In genomic region chr11:4865645-4866251, GRCm38 (mm10) we compare ENCODE assay signal across 9 mouse cellular contexts. TPM values are rescaled to one million over a fixed set of nuclear protein-coding genes. Genes with fewer than 3 reads are reported as not detected.
DNase-seq lines count a peak whose midpoint lies in the region; ATAC-seq and TF ChIP-seq lines count a peak whose summit lies in the region.
"Had no signal": no experiment of that assay in that cellular context is flagged by ENCODE, and none has a peak within 500 bp of the region (broad histone marks: within the 10 kb centered on the region; RNA-seq: fewer than 3 reads in every experiment).

No protein-coding gene starts in this region.

- DNase-seq in heart, adult 2 months: peak; percentile 35 to 49
- peak; percentile 74 to 77 for DNase-seq in B cell, adult 2 months
- DNase-seq in adrenal gland, adult 2 months: peak; percentile 50
- peak; percentile 82 for DNase-seq in embryo, embryonic 11 days
- peak; percentile 74 to 85 for DNase-seq in kidney, postnatal 36 days
- peak; percentile 83 for DNase-seq in lung, postnatal 36 days
- DNase-seq in stomach, postnatal 0 days (ENCODE audit: low spot score): peak; percentile 65

- H3K9me3 ChIP-seq in heart, embryonic 11.5 days (replicated peaks; ENCODE audit: control insufficient read depth, low read length): no peaks in the 10 kb centered on the region
- H3K9me3 ChIP-seq in stomach, postnatal 0 days (ENCODE audit: control insufficient read depth, low read length): no peaks in the 10 kb centered on the region
- H3K9me3 ChIP-seq: embryonic facial prominence, embryonic 15.5 days had no signal

- TF ChIP-seq CTCF in heart, adult 2 months (IDR thresholded peaks at IDR 0.05): peak; percentile 94
- peak; percentile 93 for TF ChIP-seq CTCF in stomach, postnatal 0 days (IDR thresholded peaks at IDR 0.05; ENCODE audit: low read depth)

- no peaks in the 10 kb centered on the region for H3K4me1 ChIP-seq in heart, adult 2 months (ENCODE audit: control insufficient read depth, insufficient read depth, low read length)
- H3K4me1 ChIP-seq in heart, embryonic 11.5 days (ENCODE audit: control insufficient read depth, insufficient read depth, low read length): no peaks in the 10 kb centered on the region
- no peaks in the 10 kb centered on the region for H3K4me1 ChIP-seq in stomach, postnatal 0 days (replicated peaks; ENCODE audit: control insufficient read depth, insufficient read depth)

- no peak overlapping the region for H3K27ac ChIP-seq in heart, adult 2 months
- no peak overlapping the region for H3K27ac ChIP-seq in heart, embryonic 11.5 days (ENCODE audit: low read depth, low read length)
- no peak overlapping the region for H3K27ac ChIP-seq in stomach, postnatal 0 days (replicated peaks)
- H3K27ac ChIP-seq: embryonic facial prominence, embryonic 15.5 days had no signal

- H3K9ac ChIP-seq in heart, adult 2 months (ENCODE audit: low read depth, low read length): no peak overlapping the region
- H3K9ac ChIP-seq in heart, embryonic 11.5 days (ENCODE audit: low read depth, low read length): no peak overlapping the region
- no peak overlapping the region for H3K9ac ChIP-seq in stomach, postnatal 0 days (ENCODE audit: low read length)
- H3K9ac ChIP-seq: embryonic facial prominence, embryonic 15.5 days had no signal

- H3K4me2 ChIP-seq in heart, embryonic 11.5 days: no peak overlapping the region
- H3K4me2 ChIP-seq in stomach, postnatal 0 days (replicated peaks; ENCODE audit: low read depth): no peak overlapping the region
- H3K4me2 ChIP-seq: embryonic facial prominence, embryonic 15.5 days had no signal

- no peaks in the 10 kb centered on the region for H3K79me2 ChIP-seq in heart, adult 2 months (replicated peaks; ENCODE audit: control insufficient read depth, insufficient read depth, low read length)

- no peak overlapping the region for H3K4me3 ChIP-seq in heart, adult 2 months
- H3K4me3 ChIP-seq in heart, embryonic 11.5 days (ENCODE audit: low read depth, low read length): no peak overlapping the region
- H3K4me3 ChIP-seq in stomach, postnatal 0 days (ENCODE audit: low read depth, low read length): no peak overlapping the region
- H3K4me3 ChIP-seq: embryonic facial prominence, embryonic 15.5 days had no signal

- intact Hi-C loops in heart, adult 2 months (cut with DNase I): loop anchor here (1.0 kb wide), 1 partner anchor 22 kb away; no protein-coding TSS in a partner anchor

- ATAC-seq in heart, embryonic 11.5 days (replicated peaks; ENCODE audit: insufficient number of reproducible peaks, low FRiP score, low TSS enrichment): no peak
- peak; percentile 32; the same call in 1 of the 2 replicates for ATAC-seq in stomach, postnatal 0 days (ENCODE audit: low FRiP score, low TSS enrichment)

- TF ChIP-seq EP300 in heart, adult 2 months (IDR thresholded peaks at IDR 0.05; ENCODE audit: insufficient read depth, low read depth, low read length): no peak
- no peak for TF ChIP-seq EP300 in stomach, postnatal 0 days (optimal IDR thresholded peaks at IDR 0.05)

- WGBS in heart, adult 2 months: 32% methylated on average over 10 of the region's 10 CpGs
- 29% methylated on average over 10 of the region's 10 CpGs for WGBS in heart, embryonic 11.5 days (ENCODE audit: insufficient replicate concordance)
- WGBS in stomach, postnatal 0 days: 37% methylated on average over 10 of the region's 10 CpGs

- no peak for TF ChIP-seq POLR2A in heart, adult 2 months (IDR thresholded peaks at IDR 0.05; ENCODE audit: insufficient read depth, low read depth, low read length)

- H3K36me3 ChIP-seq in heart, adult 2 months (ENCODE audit: control insufficient read depth, insufficient read depth, low read length): no peaks in the 10 kb centered on the region
- H3K36me3 ChIP-seq in heart, embryonic 11.5 days (ENCODE audit: control insufficient read depth, insufficient read depth, low read length): no peaks in the 10 kb centered on the region
- H3K36me3 ChIP-seq in stomach, postnatal 0 days (ENCODE audit: control insufficient read depth, insufficient read depth, low read length): no peaks in the 10 kb centered on the region
- H3K36me3 ChIP-seq: embryonic facial prominence, embryonic 15.5 days had no signal

- H3K27me3 ChIP-seq in heart, adult 2 months (ENCODE audit: control insufficient read depth, insufficient read depth, low read length): no peaks in the 10 kb centered on the region
- H3K27me3 ChIP-seq in heart, embryonic 11.5 days (ENCODE audit: control insufficient read depth, insufficient read depth, low read length): no peaks in the 10 kb centered on the region
- H3K27me3 ChIP-seq in stomach, postnatal 0 days (ENCODE audit: control insufficient read depth, insufficient read depth, low read length): no peaks in the 10 kb centered on the region
- H3K27me3 ChIP-seq: embryonic facial prominence, embryonic 15.5 days had no signal

RNA-seq across cellular contexts. Expression of gene Nipsnap1, which starts 8.0 kb away (rescaled TPM):
- total RNA-seq in heart, adult 2 months (2021): under 1 TPM; 0.50 to 0.75 TPM
- polyA plus RNA-seq in heart, adult 2 months (2012; rRNA removed): 1.6 and 3.6 TPM in 2 replicates
- 34.7 and 36.5 TPM in 2 replicates for polyA plus RNA-seq in heart, embryonic 11.5 days (2014; fragmentation: Nextera tagmentation; extraction: Ambion mirVana)
- total RNA-seq in adrenal gland, adult 2 months (2021): 10 to 100 TPM; 31.5 to 35.9 TPM
- polyA plus RNA-seq in adrenal gland, adult 2 months (2012; rRNA removed): 28.2 and 30.6 TPM in 2 replicates
- polyA plus RNA-seq in stomach, postnatal 0 days (2015; fragmentation: Nextera tagmentation; extraction: Ambion mirVana): 28.2 and 29.7 TPM in 2 replicates

RNA-seq across cellular contexts. Expression of gene Nf2, which starts 16.4 kb away (rescaled TPM):
- total RNA-seq in heart, adult 2 months (2021): 10 to 100 TPM; 77.1 to 85.0 TPM
- 57.1 and 85.2 TPM in 2 replicates for polyA plus RNA-seq in heart, adult 2 months (2012; rRNA removed)
- polyA plus RNA-seq in heart, embryonic 11.5 days (2014; fragmentation: Nextera tagmentation; extraction: Ambion mirVana): 32.7 and 38.7 TPM in 2 replicates
- total RNA-seq in adrenal gland, adult 2 months (2021): 100 to 1,000 TPM in 1 of 2 experiments, 10 to 100 TPM in 1; 87.8 to 130 TPM
- polyA plus RNA-seq in adrenal gland, adult 2 months (2012; rRNA removed): 72.5 and 94.6 TPM in 2 replicates
- 18.2 and 18.7 TPM in 2 replicates for polyA plus RNA-seq in stomach, postnatal 0 days (2015; fragmentation: Nextera tagmentation; extraction: Ambion mirVana)

RNA-seq across cellular contexts. Expression of gene Thoc5, which starts 29.4 kb away (rescaled TPM):
- 10 to 100 TPM; 16.2 to 16.5 TPM for total RNA-seq in heart, adult 2 months (2021)
- 12.8 and 15.8 TPM in 2 replicates for polyA plus RNA-seq in heart, adult 2 months (2012; rRNA removed)
- polyA plus RNA-seq in heart, embryonic 11.5 days (2014; fragmentation: Nextera tagmentation; extraction: Ambion mirVana): 28.1 and 30.2 TPM in 2 replicates
- total RNA-seq in adrenal gland, adult 2 months (2021): 10 to 100 TPM; 32.3 to 34.1 TPM
- polyA plus RNA-seq in adrenal gland, adult 2 months (2012; rRNA removed): 8.8 TPM in 2 replicates
- 18.3 and 21.0 TPM in 2 replicates for polyA plus RNA-seq in stomach, postnatal 0 days (2015; fragmentation: Nextera tagmentation; extraction: Ambion mirVana)
